Mouse (Mus musculus): ENCODE data around the gene Mea1. TPM values are rescaled to one million over a fixed set of nuclear protein-coding genes. Genes with fewer than 3 reads are reported as not detected.

Mea1 gene
- polyA plus RNA-seq, 1 experiment: 1,562 TPM

DNA sequence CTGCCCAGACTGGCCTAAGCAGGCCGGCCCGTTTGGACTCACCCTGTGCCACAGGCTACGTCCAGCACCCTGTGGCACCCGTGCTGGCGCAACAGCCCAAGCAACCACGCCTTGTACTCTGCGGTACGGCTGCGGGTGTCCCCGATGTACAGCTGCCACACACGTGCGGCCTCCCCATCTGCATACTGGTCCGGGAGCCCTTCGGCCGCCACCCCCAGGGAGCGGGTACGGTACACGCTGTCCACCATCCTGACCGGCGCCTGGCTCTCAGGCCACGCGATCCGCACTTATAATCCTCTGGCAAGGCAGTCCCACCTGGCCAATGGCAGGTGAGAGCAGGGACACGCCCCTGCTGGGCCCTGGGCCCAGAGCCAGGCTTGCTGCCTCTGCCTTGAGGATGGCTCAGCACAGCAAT, 50.3 kb downstream of the Mea1 start, which contains the start of gene Gnmt:
Gene Gnmt (minus strand): TSS at position 265 of the 415 bp plus-strand sequence.
- H3K27me3 ChIP-seq (ENCODE audit: control insufficient read depth, insufficient read depth, low read length): no peaks in the 10 kb centered on the region
- no peaks in the 10 kb centered on the region for H3K36me3 ChIP-seq (ENCODE audit: control insufficient read depth, insufficient read depth, low read length)
- no peak within 1 kb of the TSS for H3K27ac ChIP-seq (ENCODE audit: control insufficient read depth, insufficient read depth, low read depth, low read length)
- peak within 1 kb of the TSS; percentile 14 for H3K4me3 ChIP-seq (ENCODE audit: control insufficient read depth, low read depth, low read length)
- peaks cover 8% of the 10 kb centered on the region for H3K4me1 ChIP-seq (ENCODE audit: control insufficient read depth, insufficient read depth, low read length)
- TF ChIP-seq POLR2A (IDR thresholded peaks at IDR 0.05; ENCODE audit: control insufficient read depth, low read depth, low read length) (no peak), CTCF (IDR thresholded peaks at IDR 0.05; ENCODE audit: control insufficient read depth, insufficient read depth, insufficient replicate concordance, low read depth, low read length) (no peak)

Other genes with a start within 250 kb of the Mea1 start
- gene Crip3, start 249.9 kb upstream of the Mea1 start, polyA plus RNA-seq (2012; rRNA removed): 7.4 and 8.5 TPM in 2 replicates
- gene Slc22a7, start 240.3 kb upstream of the Mea1 start, polyA plus RNA-seq (2012; rRNA removed): 1.3 and 1.5 TPM in 2 replicates
- 80.7 and 92.4 TPM in 2 replicates for gene Ttbk1, start 191.1 kb upstream of the Mea1 start, polyA plus RNA-seq (2012; rRNA removed)
- 8.7 and 9.4 TPM in 2 replicates for gene Dnph1, start 182.1 kb upstream of the Mea1 start, polyA plus RNA-seq (2012; rRNA removed)
- 20.5 and 22.4 TPM in 2 replicates for gene Cul9, start 132.4 kb upstream of the Mea1 start, polyA plus RNA-seq (2012; rRNA removed)
- 96.2 and 106 TPM in 2 replicates for gene Srf, start 122.6 kb upstream of the Mea1 start, polyA plus RNA-seq (2012; rRNA removed)
- gene Ptk7, start 49.3 kb upstream of the Mea1 start, polyA plus RNA-seq (2012; rRNA removed): 3.1 and 3.2 TPM in 2 replicates
- 20.7 and 22.7 TPM in 2 replicates for gene Klc4, start 32.8 kb upstream of the Mea1 start, polyA plus RNA-seq (2012; rRNA removed)
- 25.5 and 33.7 TPM in 2 replicates for gene Mrpl2, start 32.6 kb upstream of the Mea1 start, polyA plus RNA-seq (2012; rRNA removed)
- 6.7 and 7.6 TPM in 2 replicates for gene Cul7, start 28.5 kb upstream of the Mea1 start, polyA plus RNA-seq (2012; rRNA removed)
- 11.2 and 12.5 TPM in 2 replicates for gene Rrp36, start 4.4 kb upstream of the Mea1 start, polyA plus RNA-seq (2012; rRNA removed)
- gene Klhdc3, start 2.1 kb downstream of the Mea1 start, polyA plus RNA-seq (2012; rRNA removed): 626 and 644 TPM in 2 replicates
- 12.4 and 12.9 TPM in 2 replicates for gene Ppp2r5d, start 26.3 kb downstream of the Mea1 start, polyA plus RNA-seq (2012; rRNA removed)
- 43.4 and 43.9 TPM in 2 replicates for gene Pex6, start 32.7 kb downstream of the Mea1 start, polyA plus RNA-seq (2012; rRNA removed)
- gene Gnmt, start 50.4 kb downstream of the Mea1 start, polyA plus RNA-seq (2012; rRNA removed): 2.3 and 3.7 TPM in 2 replicates
- gene Cnpy3, start 73.4 kb downstream of the Mea1 start, polyA plus RNA-seq (2012; rRNA removed): 18.9 and 20.6 TPM in 2 replicates
- 0.18 and 0.23 TPM in 2 replicates for gene Ptcra, start 84.9 kb downstream of the Mea1 start, polyA plus RNA-seq (2012; rRNA removed)
- 86.6 and 89.2 TPM in 2 replicates for gene 2310039H08Rik, start 93.8 kb downstream of the Mea1 start, polyA plus RNA-seq (2012; rRNA removed)
- gene Rpl7l1, start 103.9 kb downstream of the Mea1 start, polyA plus RNA-seq (2012; rRNA removed): 13.3 and 14.1 TPM in 2 replicates
- 11.0 and 13.2 TPM in 2 replicates for gene Bicral, start 179.7 kb downstream of the Mea1 start, polyA plus RNA-seq (2012; rRNA removed)
- 54.5 and 61.3 TPM in 2 replicates for gene Tbcc, start 211.9 kb downstream of the Mea1 start, polyA plus RNA-seq (2012; rRNA removed)
- 2.0 and 2.9 TPM in 2 replicates for gene Prph2, start 231.7 kb downstream of the Mea1 start, polyA plus RNA-seq (2012; rRNA removed)